In the genomic region with DNA sequence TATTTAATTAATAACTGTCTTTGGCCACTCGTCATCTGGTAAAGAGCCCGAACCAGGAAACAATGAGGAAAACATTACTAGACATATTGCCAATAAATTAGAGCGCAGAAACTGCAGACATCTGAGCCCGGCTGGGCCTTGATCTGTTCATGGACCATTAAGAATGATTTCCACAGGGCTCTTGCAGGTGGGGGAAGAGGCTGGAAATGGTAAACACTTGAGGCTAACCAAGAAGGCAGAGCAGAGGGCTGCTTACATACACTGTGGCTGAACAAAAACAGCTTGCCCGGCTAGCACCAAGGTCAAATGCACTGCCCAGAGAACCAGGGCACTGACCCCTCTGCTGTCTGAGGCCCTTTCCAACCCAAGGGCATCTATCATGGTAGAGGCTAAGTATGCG, we compare ENCODE assay signal across 23 mouse cellular contexts.
DNase-seq lines count a peak whose midpoint lies in the region; ATAC-seq and TF ChIP-seq lines count a peak whose summit lies in the region.
"Had no signal": no experiment of that assay in that cellular context is flagged by ENCODE, and none has a peak within 500 bp of the region (broad histone marks: within the 10 kb centered on the region; RNA-seq: fewer than 3 reads in every experiment).

No protein-coding gene starts in this region.

- WGBS in kidney, adult 2 months: 39% methylated on average over 6 of the region's 6 CpGs
- 40% methylated on average over 6 of the region's 6 CpGs for WGBS in embryonic facial prominence, embryonic 14.5 days
- WGBS in limb, embryonic 13.5 days: 24% methylated on average over 6 of the region's 6 CpGs

- H3K4me1 ChIP-seq in kidney, adult 2 months (ENCODE audit: control insufficient read depth, insufficient read depth, low read length): no peaks in the 10 kb centered on the region
- H3K4me1 ChIP-seq in embryonic facial prominence, embryonic 14.5 days (ENCODE audit: control insufficient read depth, insufficient read depth, low read length): peaks cover 13% of the 10 kb centered on the region
- peaks cover 18% of the 10 kb centered on the region for H3K4me1 ChIP-seq in limb, embryonic 13.5 days
- H3K4me1 ChIP-seq: forebrain, embryonic 13.5 days; heart, embryonic 15.5 days; liver, embryonic 12.5 days; megakaryocyte, embryonic 14.5 days had no signal

- peak; percentile 26; the same call in 1 of the 2 replicates for ATAC-seq in embryonic facial prominence, embryonic 14.5 days (ENCODE audit: low read depth)
- no peak for ATAC-seq in limb, embryonic 13.5 days (ENCODE audit: low FRiP score, low read depth)
- ATAC-seq: forebrain, embryonic 13.5 days; liver, embryonic 12.5 days; midbrain, embryonic 16.5 days had no signal

- H3K9me3 ChIP-seq in embryonic facial prominence, embryonic 14.5 days (ENCODE audit: control insufficient read depth, low read length): 0 out of 2 replicates have a peak, but pooled peaks cover 3% of the 10 kb centered on the region
- H3K9me3 ChIP-seq in limb, embryonic 13.5 days: peaks cover 3% of the 10 kb centered on the region; the same call in 1 of the 2 replicates
- H3K9me3 ChIP-seq: forebrain, embryonic 13.5 days; heart, embryonic 15.5 days; liver, embryonic 12.5 days had no signal

- H3K4me2 ChIP-seq in embryonic facial prominence, embryonic 14.5 days (ENCODE audit: low read depth, low read length): no peak overlapping the region
- H3K4me2 ChIP-seq in limb, embryonic 13.5 days (replicated peaks): no peak overlapping the region
- H3K4me2 ChIP-seq: forebrain, embryonic 13.5 days; heart, embryonic 15.5 days; liver, embryonic 12.5 days had no signal

- no peak for TF ChIP-seq CTCF in kidney, adult 2 months (conservative IDR thresholded peaks at IDR 0.05; ENCODE audit: insufficient read depth, insufficient read length, low read depth, low read length)

- H3K27me3 ChIP-seq in kidney, adult 2 months (replicated peaks; ENCODE audit: control insufficient read depth, insufficient read depth, low read length): no peaks in the 10 kb centered on the region
- H3K27me3 ChIP-seq in embryonic facial prominence, embryonic 14.5 days (replicated peaks; ENCODE audit: control insufficient read depth, insufficient read depth, low read length): no peaks in the 10 kb centered on the region
- no peaks in the 10 kb centered on the region for H3K27me3 ChIP-seq in limb, embryonic 13.5 days
- H3K27me3 ChIP-seq: forebrain, embryonic 13.5 days; heart, embryonic 15.5 days; liver, embryonic 12.5 days had no signal

- DNase-seq in kidney, adult 2 months: peak; percentile 1
- DNase-seq in kidney, adult 9 months: no peak
- peak; percentile 59 for DNase-seq in embryo, embryonic 11 days
- peak; percentile 66 for DNase-seq in embryonic facial prominence, embryonic 14.5 days (ENCODE audit: low spot score)
- no peak for DNase-seq in left cerebral cortex, postnatal 14 days (ENCODE audit: low spot score in 2 of 2)
- DNase-seq in heart, adult 18-20 months: no peak
- no peak for DNase-seq in cerebellum, postnatal 25 days
- DNase-seq: adrenal gland, postnatal 25 days; cerebellum, adult 11-12 months; cerebellum, postnatal 36 days; gastrocnemius, postnatal 25 days; layer of hippocampus, adult 9-11 months; lung, adult 2 months; right cerebral cortex, adult 18-20 months; thymus, postnatal 25 days had no signal

- H3K36me3 ChIP-seq in kidney, adult 2 months (ENCODE audit: control insufficient read depth, insufficient read depth, low read length): no peaks in the 10 kb centered on the region
- no peaks in the 10 kb centered on the region for H3K36me3 ChIP-seq in embryonic facial prominence, embryonic 14.5 days (ENCODE audit: control insufficient read depth, insufficient read depth, low read length)
- H3K36me3 ChIP-seq in limb, embryonic 13.5 days: no peaks in the 10 kb centered on the region
- H3K36me3 ChIP-seq: heart, embryonic 15.5 days; hindbrain, embryonic 10.5 days; liver, embryonic 12.5 days had no signal

- H3K9ac ChIP-seq in embryonic facial prominence, embryonic 14.5 days (ENCODE audit: low read depth, low read length): no peak overlapping the region
- H3K9ac ChIP-seq in limb, embryonic 13.5 days: no peak overlapping the region
- H3K9ac ChIP-seq: forebrain, embryonic 13.5 days; heart, embryonic 15.5 days; liver, embryonic 12.5 days had no signal

- TF ChIP-seq POLR2A in kidney, adult 2 months (IDR thresholded peaks at IDR 0.05; ENCODE audit: low read depth, low read length): no peak

- intact Hi-C loops in left cerebral cortex, postnatal 14 days (cut with DNase I): no loop called here

- no peak overlapping the region for H3K27ac ChIP-seq in kidney, adult 2 months (ENCODE audit: insufficient read depth, low read depth, low read length)
- 0 out of 2 replicates have a peak overlapping the region, but pooled peaks have one; percentile 35 for H3K27ac ChIP-seq in embryonic facial prominence, embryonic 14.5 days (replicated peaks; ENCODE audit: low read depth, low read length)
- peak overlapping the region; percentile 66; the same call in 1 of the 2 replicates for H3K27ac ChIP-seq in limb, embryonic 13.5 days
- H3K27ac ChIP-seq: forebrain, embryonic 13.5 days; heart, embryonic 15.5 days; hindbrain, embryonic 10.5 days; liver, embryonic 12.5 days had no signal

- no peak overlapping the region for H3K4me3 ChIP-seq in kidney, adult 2 months (ENCODE audit: insufficient read depth, low read depth, low read length)
- H3K4me3 ChIP-seq in embryonic facial prominence, embryonic 14.5 days (ENCODE audit: low read depth, low read length): no peak overlapping the region
- H3K4me3 ChIP-seq in limb, embryonic 13.5 days: no peak overlapping the region
- H3K4me3 ChIP-seq: erythroblast, embryonic 14.5 days; forebrain, embryonic 13.5 days; heart, embryonic 15.5 days; hindbrain, embryonic 10.5 days; liver, embryonic 12.5 days; megakaryocyte, embryonic 14.5 days had no signal

Comparison
In these comparisons a context has a peak if more than half of its experiments do, and no peak if none do; other contexts are left out.
1. DNase-seq: peak in kidney, adult 2 months (single experiment), embryo, embryonic 11 days (single experiment) and embryonic facial prominence, embryonic 14.5 days (single experiment); none in kidney, adult 9 months (single experiment), left cerebral cortex, postnatal 14 days (0 of 2), heart, adult 18-20 months (0 of 2) and cerebellum, postnatal 25 days (0 of 2).